Mouse (Mus musculus): ENCODE data around the gene Prdm1.

GRCm38 (mm10) chr10:44434702-44435181 is 93.6 kb downstream of the Prdm1 start:
- TF ChIP-seq CTCF (IDR thresholded peaks at IDR 0.05; ENCODE audit: borderline replicate concordance, insufficient read depth, low read depth, low read length), result no peak
- TF ChIP-seq POLR2A (IDR thresholded peaks at IDR 0.05; ENCODE audit: borderline replicate concordance, insufficient read depth, low read length), result no peak

Data from cerebellum, adult 2 months (tissue).